Mouse (Mus musculus): ENCODE data around the gene 4930524B15Rik. TPM values are rescaled to one million over a fixed set of nuclear protein-coding genes. Genes with fewer than 3 reads are reported as not detected.
"Not testable (repeated sequence)": the region's sequence is repeated elsewhere in the genome, so short reads cannot be mapped to it uniquely, and the experiment has no call there.

4930524B15Rik gene
- polyA plus RNA-seq, 1 experiment from 2014 or later, result not detected

DNA sequence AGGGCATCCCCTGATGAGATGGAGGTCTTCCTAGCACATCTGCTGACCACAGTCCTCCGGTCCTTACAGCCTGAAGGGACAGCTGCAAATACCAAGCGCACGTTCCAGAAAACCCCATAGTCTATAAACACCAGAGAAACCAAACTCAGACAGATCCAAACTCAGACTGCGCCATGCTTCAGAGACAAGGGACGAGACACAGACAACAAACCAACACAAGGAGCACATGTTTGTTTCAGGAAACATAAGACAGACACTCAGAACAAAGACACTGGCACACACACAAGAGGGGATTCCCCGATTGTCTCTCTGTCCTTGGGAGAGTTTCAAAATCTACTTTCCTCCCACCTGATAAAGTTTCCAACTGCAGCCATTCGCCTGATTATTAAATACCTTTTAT, 16.4 kb downstream of the 4930524B15Rik start:
- no peak overlapping the region for H3K4me3 ChIP-seq (ENCODE audit: low read depth, low read length)
- 89% methylated on average over 7 of the region's 7 CpGs for WGBS
- no peak for DNase-seq (ENCODE audit: low spot score)
- H3K36me3 ChIP-seq (ENCODE audit: control insufficient read depth, insufficient read depth, low read length), result no peaks in the 10 kb centered on the region
- no peak overlapping the region for H3K27ac ChIP-seq (ENCODE audit: low read depth, low read length)
- no peak overlapping the region for H3K9ac ChIP-seq (ENCODE audit: low read length)
- H3K27me3 ChIP-seq (ENCODE audit: control insufficient read depth, insufficient read depth, low read length), result no peaks in the 10 kb centered on the region
- H3K4me2 ChIP-seq (ENCODE audit: low read depth), result no peak overlapping the region
- no peaks in the 10 kb centered on the region for H3K9me3 ChIP-seq (ENCODE audit: control insufficient read depth, low read length)
- no peaks in the 10 kb centered on the region for H3K4me1 ChIP-seq (ENCODE audit: control insufficient read depth, insufficient read depth, low read length)
- no peak for ATAC-seq (ENCODE audit: insufficient read depth, low FRiP score, low TSS enrichment)

DNA sequence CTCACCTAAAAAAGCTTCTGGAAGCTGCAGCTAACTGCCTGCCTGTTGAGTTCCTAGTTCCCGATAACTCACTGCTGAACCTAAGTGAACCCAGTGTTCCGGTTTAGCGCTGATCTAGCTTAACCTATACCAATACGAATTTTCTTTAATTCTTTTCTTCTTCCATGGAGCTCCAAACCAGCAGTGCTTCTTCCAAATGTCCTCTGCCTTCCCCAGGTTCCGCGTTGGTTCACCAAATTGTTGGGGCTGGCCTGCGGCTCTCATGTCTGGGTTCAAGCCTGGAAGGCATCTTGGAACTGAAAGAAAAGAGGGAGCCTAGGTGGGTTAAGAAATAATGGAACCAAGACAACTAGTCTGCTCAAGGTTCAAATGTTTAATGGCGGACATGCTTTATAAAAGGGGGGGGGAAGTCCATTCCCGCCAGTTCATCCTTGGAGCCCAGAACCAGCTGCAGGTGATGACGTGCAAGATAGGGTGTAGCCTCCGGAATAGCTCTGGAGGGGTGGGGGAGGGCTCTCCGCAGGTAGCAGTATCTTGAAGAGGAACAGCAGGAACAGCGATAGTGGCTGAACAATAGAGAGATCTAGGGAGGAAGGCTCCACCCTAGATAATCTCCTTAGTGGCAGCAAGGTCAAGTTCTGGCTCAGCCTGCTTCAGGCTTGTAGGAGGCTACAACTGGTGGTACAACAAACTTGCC, 17.0 kb downstream of the 4930524B15Rik start:
- not testable (repeated sequence) for H3K4me1 ChIP-seq (ENCODE audit: control insufficient read depth, insufficient read depth, low read length); H3K4me3 ChIP-seq (ENCODE audit: low read depth, low read length); H3K9me3 ChIP-seq (ENCODE audit: control insufficient read depth, low read length); DNase-seq (ENCODE audit: low spot score); H3K36me3 ChIP-seq (ENCODE audit: control insufficient read depth, insufficient read depth, low read length); H3K27ac ChIP-seq (ENCODE audit: low read depth, low read length); H3K27me3 ChIP-seq (ENCODE audit: control insufficient read depth, insufficient read depth, low read length); H3K9ac ChIP-seq (ENCODE audit: low read length); ATAC-seq (ENCODE audit: insufficient read depth, low FRiP score, low TSS enrichment); H3K4me2 ChIP-seq (ENCODE audit: low read depth)
- WGBS, result 86% methylated on average over 13 of the region's 13 CpGs

DNA sequence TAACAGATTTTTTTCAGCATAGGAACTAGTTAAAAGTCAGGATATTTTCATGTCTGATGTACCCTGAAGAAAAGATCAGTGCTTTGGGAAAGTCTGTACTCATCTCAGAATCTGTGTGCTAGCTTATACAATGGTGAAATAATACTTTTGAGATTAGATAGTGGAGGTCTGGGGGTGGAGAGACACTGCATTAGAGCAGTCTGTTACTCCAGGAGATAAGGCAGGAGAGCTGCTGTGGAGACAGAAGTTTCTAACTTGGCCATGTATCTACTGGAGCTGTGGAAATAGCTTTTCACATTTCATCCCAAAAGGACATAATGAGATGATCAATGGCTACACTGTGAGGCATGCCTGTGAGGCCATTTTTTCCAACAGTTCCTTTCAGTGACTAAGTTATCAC, 17.9 kb downstream of the 4930524B15Rik start:
- H3K9me3 ChIP-seq (ENCODE audit: control insufficient read depth, low read length), result no peaks in the 10 kb centered on the region
- no peak overlapping the region for H3K4me3 ChIP-seq (ENCODE audit: low read depth, low read length)
- no peak for DNase-seq (ENCODE audit: low spot score)
- H3K27ac ChIP-seq (ENCODE audit: low read depth, low read length), result no peak overlapping the region
- H3K4me1 ChIP-seq (ENCODE audit: control insufficient read depth, insufficient read depth, low read length), result no peaks in the 10 kb centered on the region
- H3K36me3 ChIP-seq (ENCODE audit: control insufficient read depth, insufficient read depth, low read length), result no peaks in the 10 kb centered on the region
- H3K27me3 ChIP-seq (ENCODE audit: control insufficient read depth, insufficient read depth, low read length), result no peaks in the 10 kb centered on the region
- no peak overlapping the region for H3K4me2 ChIP-seq (ENCODE audit: low read depth)
- ATAC-seq (ENCODE audit: insufficient read depth, low FRiP score, low TSS enrichment), result no peak
- no peak overlapping the region for H3K9ac ChIP-seq (ENCODE audit: low read length)

DNA sequence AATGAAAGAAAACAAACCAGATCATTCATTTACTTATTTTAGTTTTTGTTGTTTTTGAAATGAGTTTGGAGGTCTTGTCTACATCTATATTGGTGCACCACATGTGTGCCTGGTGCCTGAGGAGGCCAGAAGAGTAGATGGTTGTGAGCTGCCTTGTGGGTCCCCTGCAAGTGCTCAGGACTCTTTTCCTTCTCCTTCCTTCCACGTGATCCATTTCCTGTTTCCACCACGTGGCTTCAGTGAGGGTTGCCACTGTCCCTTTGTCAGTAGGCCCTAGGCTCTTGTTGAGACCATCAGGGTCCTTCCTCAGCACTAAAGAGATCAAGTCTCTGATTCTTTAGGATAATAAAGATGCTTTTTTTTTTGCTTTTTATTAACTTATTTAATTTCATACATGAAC, 19.4 kb downstream of the 4930524B15Rik start:
- no peaks in the 10 kb centered on the region for H3K27me3 ChIP-seq (ENCODE audit: control insufficient read depth, insufficient read depth, low read length)
- H3K27ac ChIP-seq (ENCODE audit: low read depth, low read length), result no peak overlapping the region
- no peak for ATAC-seq (ENCODE audit: insufficient read depth, low FRiP score, low TSS enrichment)
- no peak overlapping the region for H3K4me2 ChIP-seq (ENCODE audit: low read depth)
- H3K9ac ChIP-seq (ENCODE audit: low read length), result no peak overlapping the region
- 68% methylated on average over 2 of the region's 2 CpGs for WGBS
- no peaks in the 10 kb centered on the region for H3K36me3 ChIP-seq (ENCODE audit: control insufficient read depth, insufficient read depth, low read length)
- no peaks in the 10 kb centered on the region for H3K9me3 ChIP-seq (ENCODE audit: control insufficient read depth, low read length)
- H3K4me1 ChIP-seq (ENCODE audit: control insufficient read depth, insufficient read depth, low read length), result no peaks in the 10 kb centered on the region
- no peak overlapping the region for H3K4me3 ChIP-seq (ENCODE audit: low read depth, low read length)
- no peak for DNase-seq (ENCODE audit: low spot score)

DNA sequence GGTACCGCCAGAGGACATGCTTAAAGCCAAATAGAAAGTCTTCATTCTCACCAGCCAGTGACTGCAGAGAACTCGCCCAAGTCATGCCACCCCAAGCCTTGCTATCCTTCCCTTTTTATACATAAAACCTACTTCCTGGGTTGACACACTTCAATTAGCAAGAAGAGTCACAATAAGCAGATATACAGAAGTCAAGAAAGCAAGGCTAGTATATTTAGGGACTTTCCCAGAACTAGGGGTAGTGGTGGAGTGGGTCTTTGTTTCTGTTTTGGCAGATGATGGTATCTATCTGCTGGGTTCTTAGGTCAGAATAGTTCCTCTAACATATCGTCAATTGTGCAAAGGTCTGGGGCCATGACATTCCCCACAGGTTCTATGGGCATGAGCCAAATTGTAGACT, 27.1 kb downstream of the 4930524B15Rik start:
- Histone ChIP-seq H3K4me1 (ENCODE audit: control insufficient read depth, insufficient read depth, low read length) (no peaks in the 10 kb centered on the region), H3K9ac (ENCODE audit: low read length) (no peak overlapping the region), H3K36me3 (ENCODE audit: control insufficient read depth, insufficient read depth, low read length) (no peaks in the 10 kb centered on the region), H3K27me3 (ENCODE audit: control insufficient read depth, insufficient read depth, low read length) (no peaks in the 10 kb centered on the region), H3K27ac (ENCODE audit: low read depth, low read length) (no peak overlapping the region), H3K9me3 (ENCODE audit: control insufficient read depth, low read length) (no peaks in the 10 kb centered on the region), H3K4me2 (ENCODE audit: low read depth) (no peak overlapping the region), H3K4me3 (ENCODE audit: low read depth, low read length) (no peak overlapping the region)
- no peak for DNase-seq (ENCODE audit: low spot score)
- ATAC-seq (ENCODE audit: insufficient read depth, low FRiP score, low TSS enrichment), result no peak
- 91% methylated on average over 3 of the region's 3 CpGs for WGBS

DNA sequence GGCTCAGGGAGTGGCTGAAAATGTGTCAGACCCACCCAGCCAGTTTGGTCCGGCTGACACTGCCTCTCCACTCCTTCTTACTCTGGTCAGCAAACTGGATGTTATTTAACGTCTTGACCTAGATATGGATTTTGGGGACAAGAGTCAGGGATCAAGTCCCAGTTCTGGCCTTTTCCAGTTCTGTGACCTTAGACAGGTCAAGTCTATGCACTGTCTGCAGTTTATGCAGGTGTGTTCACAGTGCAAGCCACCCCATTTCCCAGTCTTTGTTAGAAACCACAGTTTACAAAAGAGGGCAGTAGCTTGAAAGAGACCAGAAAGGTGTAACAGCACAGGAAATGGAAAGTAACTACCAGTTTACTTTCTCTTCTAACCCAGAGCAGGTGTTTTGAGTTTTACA, 34.3 kb downstream of the 4930524B15Rik start:
- Histone ChIP-seq H3K4me2 (ENCODE audit: low read depth) (no peak overlapping the region), H3K4me1 (ENCODE audit: control insufficient read depth, insufficient read depth, low read length) (peaks cover 8% of the 10 kb centered on the region), H3K9ac (ENCODE audit: low read length) (no peak overlapping the region), H3K4me3 (ENCODE audit: low read depth, low read length) (no peak overlapping the region), H3K27me3 (ENCODE audit: control insufficient read depth, insufficient read depth, low read length) (no peaks in the 10 kb centered on the region), H3K9me3 (ENCODE audit: control insufficient read depth, low read length) (no peaks in the 10 kb centered on the region), H3K36me3 (ENCODE audit: control insufficient read depth, insufficient read depth, low read length) (no peaks in the 10 kb centered on the region; the same call in 1 of the 2 replicates), H3K27ac (ENCODE audit: low read depth, low read length) (no peak overlapping the region)
- no peak for ATAC-seq (ENCODE audit: insufficient read depth, low FRiP score, low TSS enrichment)
- DNase-seq (ENCODE audit: low spot score), result no peak
- WGBS, result 28% methylated on average over 2 of the region's 2 CpGs

DNA sequence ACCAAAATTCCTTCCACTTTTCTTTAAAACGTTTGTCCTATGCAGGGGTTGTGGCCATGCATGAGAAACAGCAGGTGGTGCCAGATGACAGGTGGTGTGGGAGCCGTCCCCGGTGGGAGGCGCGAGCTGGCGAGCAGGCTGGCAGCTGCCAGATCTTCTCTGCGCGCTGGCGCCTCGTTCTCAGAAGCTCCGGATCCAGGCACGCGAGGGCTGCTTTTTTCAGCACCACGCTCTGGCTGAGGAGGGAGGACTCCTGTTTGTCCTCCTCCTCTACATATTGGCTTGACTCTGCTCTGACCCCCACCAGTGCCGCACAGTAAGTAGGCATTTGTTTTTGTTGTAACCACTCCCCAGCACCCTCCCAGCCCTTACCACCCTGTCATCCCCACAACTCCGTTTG, 34.9 kb downstream of the 4930524B15Rik start, which contains the start of gene Nsg2:
Gene Nsg2 (plus strand): TSS at position 183 of the 400 bp plus-strand sequence.
- H3K4me2 ChIP-seq (ENCODE audit: low read depth), result peak within 1 kb of the TSS; percentile 51
- H3K27ac ChIP-seq (ENCODE audit: low read depth, low read length), result peak within 1 kb of the TSS; percentile 81
- WGBS, result 0% methylated on average over 16 of the region's 16 CpGs
- H3K4me3 ChIP-seq (ENCODE audit: low read depth, low read length), result peak within 1 kb of the TSS; percentile 34
- DNase-seq (ENCODE audit: low spot score) (peak; percentile 87), ATAC-seq (ENCODE audit: insufficient read depth, low FRiP score, low TSS enrichment) (peak; percentile 82)
- H3K9me3 ChIP-seq (ENCODE audit: control insufficient read depth, low read length), result no peaks in the 10 kb centered on the region
- peak within 1 kb of the TSS; percentile 62 for H3K9ac ChIP-seq (ENCODE audit: low read length)
- H3K27me3 ChIP-seq (ENCODE audit: control insufficient read depth, insufficient read depth, low read length), result no peaks in the 10 kb centered on the region
- H3K4me1 ChIP-seq (ENCODE audit: control insufficient read depth, insufficient read depth, low read length), result peaks cover 8% of the 10 kb centered on the region
- no peaks in the 10 kb centered on the region; the same call in 1 of the 2 replicates for H3K36me3 ChIP-seq (ENCODE audit: control insufficient read depth, insufficient read depth, low read length)

DNA sequence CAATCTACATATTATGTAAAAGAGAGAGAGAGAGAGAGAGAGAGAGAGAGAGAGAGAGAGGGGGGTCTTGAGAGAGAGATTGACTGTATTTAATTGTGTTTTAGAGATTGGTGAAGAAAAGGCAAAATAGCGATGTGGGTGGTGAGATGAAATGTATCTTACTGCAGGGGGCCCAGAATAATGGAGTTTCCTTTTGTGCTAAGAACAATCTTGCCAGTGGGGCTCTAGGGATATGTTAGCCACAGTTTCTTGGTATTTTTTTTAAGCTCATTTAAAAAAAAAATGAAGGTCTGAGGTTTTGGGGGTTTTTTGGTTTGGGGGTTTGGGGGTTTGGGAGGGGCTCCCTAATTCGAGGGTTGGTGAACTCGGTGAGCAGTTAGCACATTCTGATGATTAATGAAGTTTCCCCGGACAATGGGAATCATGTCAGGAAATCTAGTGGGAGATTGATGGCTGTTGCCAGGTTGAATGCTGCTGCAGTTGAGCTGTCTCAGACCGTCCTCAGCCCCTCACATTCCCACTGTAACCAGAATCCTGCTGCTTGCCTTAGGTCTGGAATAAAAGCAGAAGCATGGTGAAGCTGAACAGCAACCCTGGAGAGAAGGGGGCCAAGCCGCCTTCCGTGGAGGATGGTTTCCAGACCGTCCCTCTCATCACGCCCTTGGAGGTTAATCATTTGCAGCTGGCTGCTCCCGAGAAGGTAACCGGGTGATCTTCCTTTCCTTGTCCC, 36.0 kb downstream of the 4930524B15Rik start:
- peak overlapping the region; percentile 61 for H3K9ac ChIP-seq (ENCODE audit: low read length)
- 0% methylated on average over 11 of the region's 11 CpGs for WGBS
- H3K27me3 ChIP-seq (ENCODE audit: control insufficient read depth, insufficient read depth, low read length), result no peaks in the 10 kb centered on the region
- H3K27ac ChIP-seq (ENCODE audit: low read depth, low read length), result peak overlapping the region; percentile 72
- H3K4me1 ChIP-seq (ENCODE audit: control insufficient read depth, insufficient read depth, low read length), result peaks cover 8% of the 10 kb centered on the region
- peak overlapping the region; percentile 51 for H3K4me2 ChIP-seq (ENCODE audit: low read depth)
- H3K36me3 ChIP-seq (ENCODE audit: control insufficient read depth, insufficient read depth, low read length), result peaks cover 2% of the 10 kb centered on the region; the same call in 1 of the 2 replicates
- peak; percentile 11; the same call in 1 of the 2 replicates for ATAC-seq (ENCODE audit: insufficient read depth, low FRiP score, low TSS enrichment)
- peak; percentile 59 for DNase-seq (ENCODE audit: low spot score)
- H3K9me3 ChIP-seq (ENCODE audit: control insufficient read depth, low read length), result no peaks in the 10 kb centered on the region
- peak overlapping the region; percentile 34 for H3K4me3 ChIP-seq (ENCODE audit: low read depth, low read length)

Data from neural tube, embryonic 11.5 days (tissue).